Mouse (Mus musculus) kidney, postnatal 0 days (tissue): Measurements from ENCODE around the gene Klhl10. TPM values are rescaled to one million over a fixed set of nuclear protein-coding genes. Genes with fewer than 3 reads are reported as not detected.

Experiments used
- ATAC-seq: fragments of 200-750 bp; cut with Nextera tagmentation; replicated peaks from 2 replicates; pipeline ENCODE4 v1.8.0; 2017; ENCODE audit warnings: low read depth, moderate number of reproducible peaks, moderate TSS enrichment, moderate library complexity; ENCODE audit not compliant: low FRiP score
- DNase-seq: peaks from one replicate; pipeline ENCODE4 v3.0.0-alpha.2; 2016; ENCODE audit warnings: low spot score
- H3K27ac ChIP-seq: fragments of 300-500 bp; sonication (generic); 2 replicates; pipeline ENCODE4 v1.5.1; 2014; ENCODE audit warnings: mild to moderate bottlenecking
- H3K27me3 ChIP-seq: fragments of 300-500 bp; sonication (generic); 2 replicates; pipeline ENCODE4 v1.6.1; 2014; ENCODE audit warnings: low read length, mixed read lengths; ENCODE audit not compliant: insufficient read depth
- H3K36me3 ChIP-seq: fragments of 300-500 bp; sonication (generic); 2 replicates; pipeline ENCODE4 v1.6.1; 2014; ENCODE audit warnings: low read length, mixed read lengths; ENCODE audit not compliant: insufficient read depth
- H3K4me1 ChIP-seq: fragments of 300-500 bp; sonication (generic); replicated peaks from 2 replicates; pipeline ENCODE4 v1.6.1; 2014; ENCODE audit warnings: antibody characterized with exemption, low read length, mixed read lengths; ENCODE audit not compliant: insufficient read depth
- H3K4me2 ChIP-seq: fragments of 300-500 bp; sonication (generic); 2 replicates; pipeline ENCODE4 v1.6.1; 2014; ENCODE audit warnings: mild to moderate bottlenecking, low read length, moderate library complexity, mixed read lengths
- H3K4me3 ChIP-seq: fragments of 300-500 bp; sonication (generic); replicated peaks from 2 replicates; pipeline ENCODE4 v1.5.1; 2014; ENCODE audit warnings: low read depth, low read length
- H3K9ac ChIP-seq: fragments of 300-500 bp; sonication (generic); 2 replicates; pipeline ENCODE4 v1.6.1; 2014; ENCODE audit warnings: low read depth, low read length
- H3K9me3 ChIP-seq: fragments of 300-500 bp; sonication (generic); replicated peaks from 2 replicates; pipeline ENCODE4 v1.6.1; 2016; ENCODE audit warnings: low read length, inconsistent platforms, mixed read lengths
- CTCF ChIP-seq: IDR thresholded peaks from 2 replicates; pipeline ENCODE4 v1.5.1; 2016; ENCODE audit warnings: antibody characterized with exemption, low read depth, mild to moderate bottlenecking, moderate library complexity
- WGBS: fragments of 180-500 bp; shearing (Covaris S2); extraction: QIAGEN DNeasy Blood & Tissue Kit; methylation state at CpG from one replicate; pipeline ENCODE4 v1.1.7; 2014; 5-methylcytosine and 5-hydroxymethylcytosine counted together
- polyA plus RNA-seq: library from polyadenylated mRNA; unstranded; fragments of >200 nt; fragmentation: Nextera tagmentation; extraction: Ambion mirVana; gene quantifications from 2 replicates; pipeline ENCODE4 v1.2.1, GENCODE M21; 2015

The Klhl10 gene
- polyA plus RNA-seq, 1 experiment from 2014 or later = 0.32 TPM

DNA sequence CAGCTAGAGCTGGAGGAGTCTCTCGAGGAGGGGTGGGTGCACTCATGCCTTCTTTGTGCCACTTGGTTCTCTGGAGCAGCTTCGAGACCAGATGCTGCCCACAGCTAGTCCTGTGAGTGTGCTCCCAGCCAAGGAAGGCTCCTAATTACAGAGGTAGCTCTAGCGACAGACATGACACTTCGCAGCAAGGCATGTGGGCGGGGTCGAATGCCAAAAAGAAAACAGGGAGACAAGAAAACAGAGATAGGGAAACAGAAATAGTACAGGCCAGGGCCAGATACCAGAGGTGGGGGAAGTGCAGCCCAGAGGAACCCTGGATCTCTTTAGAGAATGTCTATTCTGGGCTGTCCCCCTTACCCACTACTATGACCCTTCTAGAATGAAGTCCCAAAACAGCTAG, 39.5 kb upstream of the Klhl10 start:
- Histone ChIP-seq H3K36me3 (0 out of 2 replicates have a peak, but pooled peaks cover 3% of the 10 kb centered on the region), H3K4me3 (no peak overlapping the region), H3K9me3 (no peaks in the 10 kb centered on the region), H3K4me1 (0 out of 2 replicates have a peak, but pooled peaks cover 3% of the 10 kb centered on the region), H3K27ac (no peak overlapping the region), H3K27me3 (no peaks in the 10 kb centered on the region), H3K4me2 (no peak overlapping the region), H3K9ac (no peak overlapping the region)
- DNase-seq (no peak), ATAC-seq (no peak)
- 29% methylated on average over 6 of the region's 6 CpGs for WGBS
- no peak for TF ChIP-seq CTCF

DNA sequence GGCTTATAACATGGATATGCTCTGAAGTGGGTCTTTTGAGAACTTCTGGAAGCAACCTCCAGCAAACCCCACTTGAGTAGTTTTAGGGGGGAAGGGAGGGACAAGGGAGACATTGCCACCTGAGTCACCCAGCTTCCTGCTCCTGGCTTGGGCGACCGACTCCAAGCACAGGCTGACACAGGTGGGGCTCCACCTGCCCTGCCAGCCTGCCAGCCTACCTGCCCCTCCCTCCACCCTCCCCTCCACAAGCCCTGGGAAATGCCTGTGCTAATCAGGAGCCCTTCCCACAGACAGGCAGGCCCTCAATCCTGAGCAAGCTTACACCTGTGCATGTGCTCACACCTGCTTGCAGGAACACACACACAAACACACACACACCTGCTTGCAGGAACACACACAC, 39.0 kb upstream of the Klhl10 start:
- H3K27ac ChIP-seq = no peak overlapping the region
- no peak for ATAC-seq

DNA sequence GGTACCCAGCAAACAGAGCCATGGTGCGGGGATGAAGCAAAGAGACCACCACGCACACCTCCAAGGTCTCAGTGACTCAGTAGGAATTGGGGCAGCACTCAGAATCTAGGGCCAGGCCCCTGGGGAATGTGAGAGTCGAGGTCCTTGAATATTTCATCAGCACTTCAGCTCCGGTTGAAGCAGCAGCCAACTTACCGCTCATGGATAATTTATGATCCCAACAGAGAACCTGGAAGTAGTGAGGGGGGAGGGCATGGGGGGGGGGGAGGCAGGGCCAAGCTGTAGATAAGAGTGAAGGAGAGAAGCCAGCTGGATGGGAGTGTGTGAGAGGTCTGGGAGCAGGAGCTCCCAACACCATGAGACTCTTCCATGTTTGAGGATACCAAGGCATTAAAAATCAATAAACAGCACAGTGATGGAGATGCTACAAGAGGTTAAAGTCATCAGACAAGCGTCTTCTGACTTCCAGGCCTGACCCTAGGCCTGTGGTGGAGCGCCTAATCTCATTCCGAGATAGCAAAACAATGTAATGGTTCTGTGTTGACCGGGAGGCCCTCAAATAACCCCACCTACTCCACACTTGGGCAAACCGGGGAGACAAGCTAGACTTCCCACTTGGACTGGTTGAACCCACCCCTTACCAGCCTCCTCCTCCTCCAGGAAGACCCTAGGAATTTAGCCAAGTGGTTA, 38.1 kb upstream of the Klhl10 start:
- ATAC-seq (no peak), DNase-seq (no peak)
- 49% methylated on average over 10 of the region's 10 CpGs for WGBS
- Histone ChIP-seq H3K9ac (no peak overlapping the region), H3K27me3 (no peaks in the 10 kb centered on the region), H3K4me3 (no peak overlapping the region), H3K36me3 (0 out of 2 replicates have a peak, but pooled peaks cover 3% of the 10 kb centered on the region), H3K9me3 (no peaks in the 10 kb centered on the region), H3K4me2 (no peak overlapping the region), H3K27ac (0 out of 2 replicates have a peak overlapping the region, but pooled peaks have one; percentile 31), H3K4me1 (0 out of 2 replicates have a peak, but pooled peaks cover 3% of the 10 kb centered on the region)
- no peak for TF ChIP-seq CTCF

More for the DNA sequence above, 39.0 kb upstream of the Klhl10 start:
- Histone ChIP-seq H3K9me3 (no peaks in the 10 kb centered on the region), H3K36me3 (0 out of 2 replicates have a peak, but pooled peaks cover 3% of the 10 kb centered on the region), H3K4me1 (0 out of 2 replicates have a peak, but pooled peaks cover 3% of the 10 kb centered on the region), H3K9ac (no peak overlapping the region), H3K27me3 (no peaks in the 10 kb centered on the region), H3K4me3 (no peak overlapping the region), H3K4me2 (no peak overlapping the region)
- TF ChIP-seq CTCF = no peak
- 68% methylated on average over 2 of the region's 2 CpGs for WGBS
- DNase-seq = no peak

DNA sequence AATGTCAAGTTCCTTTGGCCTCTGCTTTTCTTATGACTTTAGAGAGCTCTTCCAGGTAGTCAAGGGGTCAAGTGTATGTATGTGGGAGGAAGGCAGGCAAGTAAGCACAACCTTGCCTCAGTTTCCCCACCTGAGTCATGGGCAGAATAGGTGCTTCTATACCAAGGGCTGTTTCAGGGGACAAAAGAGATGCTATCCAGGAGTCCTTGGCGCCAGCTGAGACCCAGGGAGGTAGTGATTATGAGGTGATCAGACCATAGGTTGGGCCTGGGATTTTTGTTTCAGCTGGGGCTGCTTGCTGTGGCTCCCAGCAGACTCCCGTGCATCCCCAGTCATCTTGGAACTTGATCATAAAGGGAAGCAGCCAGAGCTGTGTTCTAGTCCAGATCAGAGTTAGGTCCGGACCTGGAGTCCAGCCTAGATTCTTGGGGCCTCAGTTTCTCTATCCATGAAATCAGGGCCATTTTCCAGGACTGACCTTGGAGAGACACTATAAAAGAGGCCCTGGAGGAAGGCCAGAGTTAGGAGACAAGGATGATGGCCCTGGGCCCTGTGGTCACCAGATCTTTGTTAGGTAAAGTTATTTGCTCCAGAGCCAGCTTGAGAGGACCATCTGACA, 37.2 kb upstream of the Klhl10 start:
- no peak for TF ChIP-seq CTCF
- H3K4me3 ChIP-seq = no peak overlapping the region
- DNase-seq (no peak), ATAC-seq (no peak)
- H3K9me3 ChIP-seq = no peaks in the 10 kb centered on the region
- H3K36me3 ChIP-seq = 0 out of 2 replicates have a peak, but pooled peaks cover 6% of the 10 kb centered on the region
- H3K4me1 ChIP-seq = 0 out of 2 replicates have a peak, but pooled peaks cover 3% of the 10 kb centered on the region
- H3K9ac ChIP-seq = no peak overlapping the region
- H3K4me2 ChIP-seq = no peak overlapping the region
- H3K27ac ChIP-seq = no peak overlapping the region
- 91% methylated on average over 3 of the region's 3 CpGs for WGBS
- H3K27me3 ChIP-seq = no peaks in the 10 kb centered on the region

DNA sequence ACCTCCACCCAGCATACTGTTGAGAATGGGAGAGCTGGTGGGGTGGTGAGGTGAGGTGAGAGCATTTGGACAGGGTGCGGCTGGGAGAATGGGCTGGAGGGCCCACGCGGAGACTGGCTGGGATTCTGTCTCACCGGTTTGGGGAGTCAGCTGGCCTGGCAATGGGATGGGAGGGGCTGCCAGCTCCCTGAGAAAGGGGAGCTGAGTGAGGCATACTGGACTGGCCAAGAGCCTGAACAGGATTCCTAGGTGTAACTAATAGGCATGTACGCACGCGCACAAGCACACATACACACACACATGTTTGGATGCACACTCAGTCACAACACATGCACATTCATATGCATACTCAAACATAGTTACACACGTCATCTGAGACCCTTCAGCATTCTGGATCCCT, 35.4 kb upstream of the Klhl10 start:
- no peaks in the 10 kb centered on the region for H3K9me3 ChIP-seq
- no peak overlapping the region for H3K4me2 ChIP-seq
- TF ChIP-seq CTCF = no peak
- H3K27ac ChIP-seq = no peak overlapping the region
- no peak overlapping the region for H3K9ac ChIP-seq
- H3K27me3 ChIP-seq = no peaks in the 10 kb centered on the region
- ATAC-seq = no peak
- no peak for DNase-seq
- 0 out of 2 replicates have a peak, but pooled peaks cover 10% of the 10 kb centered on the region for H3K36me3 ChIP-seq
- 0 out of 2 replicates have a peak, but pooled peaks cover 3% of the 10 kb centered on the region for H3K4me1 ChIP-seq
- no peak overlapping the region for H3K4me3 ChIP-seq
- WGBS = 82% methylated on average over 8 of the region's 8 CpGs

DNA sequence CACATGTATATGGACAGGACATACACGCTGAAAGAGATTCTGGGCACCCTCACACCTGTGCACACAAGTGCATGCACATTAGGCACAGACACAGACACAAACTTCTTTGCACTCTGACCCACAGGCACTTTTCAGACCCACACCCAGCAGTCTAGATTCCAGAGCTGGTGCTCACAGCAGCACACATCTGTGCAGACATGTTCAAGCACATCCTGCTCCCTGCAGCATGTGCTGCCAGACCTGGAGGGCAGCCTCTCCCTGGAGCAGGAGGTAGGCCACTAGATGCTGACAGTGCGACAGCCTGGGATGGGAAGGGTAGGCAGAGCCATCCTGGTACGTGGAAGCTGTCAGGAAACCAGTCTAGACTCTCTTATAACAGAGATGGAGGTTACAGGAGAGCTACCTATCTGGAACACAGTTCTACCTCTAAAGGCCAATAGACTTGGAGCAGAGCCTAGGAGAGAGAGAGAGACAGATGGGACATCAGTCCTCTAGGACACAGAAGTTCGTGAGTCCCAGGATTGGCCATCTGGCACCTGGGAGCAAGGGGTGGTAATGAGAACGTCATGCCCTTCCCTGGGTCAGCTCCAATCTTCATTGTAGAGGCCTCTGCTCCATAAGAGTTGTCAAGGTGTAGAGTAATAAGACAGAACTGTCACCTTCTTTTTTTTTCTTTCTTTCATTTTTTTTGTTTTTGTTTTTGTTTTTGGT, 34.6 kb upstream of the Klhl10 start:
- Histone ChIP-seq H3K27ac (no peak overlapping the region), H3K36me3 (0 out of 2 replicates have a peak, but pooled peaks cover 10% of the 10 kb centered on the region)
- TF ChIP-seq CTCF = no peak

More for the DNA sequence above, 34.6 kb upstream of the Klhl10 start:
- Histone ChIP-seq H3K4me3 (no peak overlapping the region), H3K9me3 (no peaks in the 10 kb centered on the region), H3K27me3 (no peaks in the 10 kb centered on the region), H3K9ac (no peak overlapping the region), H3K4me1 (peaks cover 9% of the 10 kb centered on the region; the same call in 1 of the 2 replicates), H3K4me2 (no peak overlapping the region)
- no peak for ATAC-seq
- WGBS = 91% methylated on average over 5 of the region's 5 CpGs
- no peak for DNase-seq
